Mouse (Mus musculus): ENCODE results near the gene Gp9. TPM values are rescaled to one million over a fixed set of nuclear protein-coding genes. Genes with fewer than 3 reads are reported as not detected.

The Gp9 gene
- polyA plus RNA-seq, 1 experiment from 2014 or later, result 3.3 TPM

GRCm38 (mm10) chr6:87788896-87789587 lies 11.2 kb downstream of the Gp9 start:
- WGBS, result 31% methylated on average over 5 of the region's 5 CpGs
- ATAC-seq (replicated peaks; ENCODE audit: extremely low read depth, insufficient read depth, low FRiP score), result peak; percentile 58; the same call in 1 of the 2 replicates
- Histone ChIP-seq H3K9me3 (replicated peaks; ENCODE audit: control insufficient read depth, low read length) (no peaks in the 10 kb centered on the region), H3K36me3 (ENCODE audit: control insufficient read depth, insufficient read depth) (peaks cover 8% of the 10 kb centered on the region; the same call in 1 of the 2 replicates), H3K27me3 (ENCODE audit: control insufficient read depth, insufficient read depth, low read length) (no peaks in the 10 kb centered on the region), H3K4me1 (ENCODE audit: control insufficient read depth, insufficient read depth, low read length) (peaks cover 15% of the 10 kb centered on the region), H3K27ac (ENCODE audit: low read length) (peak overlapping the region; percentile 71), H3K4me2 (ENCODE audit: low read depth, low read length) (no peak overlapping the region), H3K4me3 (ENCODE audit: low read length) (no peak overlapping the region), H3K9ac (ENCODE audit: low read length) (no peak overlapping the region)

GRCm38 (mm10) chr6:87789791-87790190 lies 11.9 kb downstream of the Gp9 start:
- no peak overlapping the region for H3K4me3 ChIP-seq (ENCODE audit: low read length)
- no peak overlapping the region for H3K27ac ChIP-seq (ENCODE audit: low read length)
- WGBS, result 85% methylated on average over 6 of the region's 6 CpGs
- H3K4me2 ChIP-seq (ENCODE audit: low read depth, low read length), result no peak overlapping the region
- no peak overlapping the region for H3K9ac ChIP-seq (ENCODE audit: low read length)
- no peaks in the 10 kb centered on the region for H3K9me3 ChIP-seq (replicated peaks; ENCODE audit: control insufficient read depth, low read length)
- peaks cover 8% of the 10 kb centered on the region; the same call in 1 of the 2 replicates for H3K36me3 ChIP-seq (ENCODE audit: control insufficient read depth, insufficient read depth)
- H3K4me1 ChIP-seq (ENCODE audit: control insufficient read depth, insufficient read depth, low read length), result peaks cover 15% of the 10 kb centered on the region
- no peak for ATAC-seq (replicated peaks; ENCODE audit: extremely low read depth, insufficient read depth, low FRiP score)
- H3K27me3 ChIP-seq (ENCODE audit: control insufficient read depth, insufficient read depth, low read length), result no peaks in the 10 kb centered on the region

GRCm38 (mm10) chr6:87790779-87791480 lies 13.1 kb downstream of the Gp9 start:
- 54% methylated on average over 7 of the region's 7 CpGs for WGBS

GRCm38 (mm10) chr6:87791826-87792225 lies 14.0 kb downstream of the Gp9 start:
- ATAC-seq (replicated peaks; ENCODE audit: extremely low read depth, insufficient read depth, low FRiP score), result no peak
- Histone ChIP-seq H3K36me3 (ENCODE audit: control insufficient read depth, insufficient read depth) (peaks cover 8% of the 10 kb centered on the region; the same call in 1 of the 2 replicates), H3K27me3 (ENCODE audit: control insufficient read depth, insufficient read depth, low read length) (no peaks in the 10 kb centered on the region), H3K4me1 (ENCODE audit: control insufficient read depth, insufficient read depth, low read length) (peaks cover 15% of the 10 kb centered on the region), H3K4me3 (ENCODE audit: low read length) (no peak overlapping the region), H3K4me2 (ENCODE audit: low read depth, low read length) (no peak overlapping the region), H3K27ac (ENCODE audit: low read length) (no peak overlapping the region), H3K9ac (ENCODE audit: low read length) (no peak overlapping the region), H3K9me3 (replicated peaks; ENCODE audit: control insufficient read depth, low read length) (no peaks in the 10 kb centered on the region)
- WGBS, result 91% methylated on average over 5 of the region's 5 CpGs

More at GRCm38 (mm10) chr6:87790779-87791480, 13.1 kb downstream of the Gp9 start:
- Histone ChIP-seq H3K9me3 (replicated peaks; ENCODE audit: control insufficient read depth, low read length) (no peaks in the 10 kb centered on the region), H3K27ac (ENCODE audit: low read length) (no peak overlapping the region), H3K27me3 (ENCODE audit: control insufficient read depth, insufficient read depth, low read length) (no peaks in the 10 kb centered on the region), H3K36me3 (ENCODE audit: control insufficient read depth, insufficient read depth) (peaks cover 8% of the 10 kb centered on the region; the same call in 1 of the 2 replicates), H3K4me1 (ENCODE audit: control insufficient read depth, insufficient read depth, low read length) (peaks cover 15% of the 10 kb centered on the region), H3K4me2 (ENCODE audit: low read depth, low read length) (no peak overlapping the region), H3K4me3 (ENCODE audit: low read length) (no peak overlapping the region), H3K9ac (ENCODE audit: low read length) (no peak overlapping the region)
- no peak for ATAC-seq (replicated peaks; ENCODE audit: extremely low read depth, insufficient read depth, low FRiP score)

- H3K36me3 ChIP-seq (ENCODE audit: control insufficient read depth, insufficient read depth), result peaks cover 8% of the 10 kb centered on the region; the same call in 1 of the 2 replicates
- H3K4me2 ChIP-seq (ENCODE audit: low read depth, low read length), result no peak overlapping the region
- no peak for ATAC-seq (replicated peaks; ENCODE audit: extremely low read depth, insufficient read depth, low FRiP score)
- 88% methylated on average over 10 of the region's 10 CpGs for WGBS
- H3K4me1 ChIP-seq (ENCODE audit: control insufficient read depth, insufficient read depth, low read length), result peaks cover 9% of the 10 kb centered on the region
- no peak overlapping the region for H3K27ac ChIP-seq (ENCODE audit: low read length)
- H3K4me3 ChIP-seq (ENCODE audit: low read length), result no peak overlapping the region
- no peak overlapping the region for H3K9ac ChIP-seq (ENCODE audit: low read length)
- H3K27me3 ChIP-seq (ENCODE audit: control insufficient read depth, insufficient read depth, low read length), result no peaks in the 10 kb centered on the region
- H3K9me3 ChIP-seq (replicated peaks; ENCODE audit: control insufficient read depth, low read length), result no peaks in the 10 kb centered on the region
Measured at GRCm38 (mm10) chr6:87793821-87794510, 16.1 kb downstream of the Gp9 start.

- Histone ChIP-seq H3K9ac (ENCODE audit: low read length) (no peak overlapping the region), H3K27me3 (ENCODE audit: control insufficient read depth, insufficient read depth, low read length) (no peaks in the 10 kb centered on the region), H3K4me2 (ENCODE audit: low read depth, low read length) (no peak overlapping the region), H3K27ac (ENCODE audit: low read length) (no peak overlapping the region), H3K9me3 (replicated peaks; ENCODE audit: control insufficient read depth, low read length) (no peaks in the 10 kb centered on the region), H3K4me3 (ENCODE audit: low read length) (no peak overlapping the region), H3K4me1 (ENCODE audit: control insufficient read depth, insufficient read depth, low read length) (0 out of 2 replicates have a peak, but pooled peaks cover 3% of the 10 kb centered on the region), H3K36me3 (ENCODE audit: control insufficient read depth, insufficient read depth) (peaks cover 8% of the 10 kb centered on the region; the same call in 1 of the 2 replicates)
- ATAC-seq (replicated peaks; ENCODE audit: extremely low read depth, insufficient read depth, low FRiP score), result no peak
- WGBS, result 70% methylated on average over 6 of the region's 6 CpGs
Measured at GRCm38 (mm10) chr6:87795385-87796150, 17.7 kb downstream of the Gp9 start.

GRCm38 (mm10) chr6:87796251-87796880 lies 18.5 kb downstream of the Gp9 start:
- no peaks in the 10 kb centered on the region for H3K27me3 ChIP-seq (ENCODE audit: control insufficient read depth, insufficient read depth, low read length)
- no peak overlapping the region for H3K4me2 ChIP-seq (ENCODE audit: low read depth, low read length)
- no peak for ATAC-seq (replicated peaks; ENCODE audit: extremely low read depth, insufficient read depth, low FRiP score)
- peaks cover 8% of the 10 kb centered on the region; the same call in 1 of the 2 replicates for H3K36me3 ChIP-seq (ENCODE audit: control insufficient read depth, insufficient read depth)
- H3K4me1 ChIP-seq (ENCODE audit: control insufficient read depth, insufficient read depth, low read length), result no peaks in the 10 kb centered on the region
- no peak overlapping the region for H3K27ac ChIP-seq (ENCODE audit: low read length)
- no peak overlapping the region for H3K4me3 ChIP-seq (ENCODE audit: low read length)
- H3K9ac ChIP-seq (ENCODE audit: low read length), result no peak overlapping the region
- H3K9me3 ChIP-seq (replicated peaks; ENCODE audit: control insufficient read depth, low read length), result no peaks in the 10 kb centered on the region
- WGBS, result 88% methylated on average over 6 of the region's 6 CpGs

- H3K4me1 ChIP-seq (ENCODE audit: control insufficient read depth, insufficient read depth, low read length), result no peaks in the 10 kb centered on the region
- no peak for ATAC-seq (replicated peaks; ENCODE audit: extremely low read depth, insufficient read depth, low FRiP score)
- H3K9ac ChIP-seq (ENCODE audit: low read length), result no peak overlapping the region
- H3K27me3 ChIP-seq (ENCODE audit: control insufficient read depth, insufficient read depth, low read length), result no peaks in the 10 kb centered on the region
- peaks cover 6% of the 10 kb centered on the region; the same call in 1 of the 2 replicates for H3K36me3 ChIP-seq (ENCODE audit: control insufficient read depth, insufficient read depth)
- no peak overlapping the region for H3K4me2 ChIP-seq (ENCODE audit: low read depth, low read length)
- no peak overlapping the region for H3K4me3 ChIP-seq (ENCODE audit: low read length)
- no peaks in the 10 kb centered on the region for H3K9me3 ChIP-seq (replicated peaks; ENCODE audit: control insufficient read depth, low read length)
- no peak overlapping the region for H3K27ac ChIP-seq (ENCODE audit: low read length)
- WGBS, result 37% methylated on average over 2 of the region's 2 CpGs
Measured at GRCm38 (mm10) chr6:87797321-87797720, 19.4 kb downstream of the Gp9 start.

Data from heart, embryonic 16.5 days (tissue).